Mouse (Mus musculus): Measurements from ENCODE around the gene Gm21394. TPM values are rescaled to one million over a fixed set of nuclear protein-coding genes. Genes with fewer than 3 reads are reported as not detected.
"Not testable (repeated sequence)": the region's sequence is repeated elsewhere in the genome, so short reads cannot be mapped to it uniquely, and the experiment has no call there.

Gm21394 gene
- total RNA-seq (2021) = not detected in 2 replicates
- long read RNA-seq, experiment 1 = 0 reads
- long read RNA-seq, experiment 2 = 0 reads

GRCm38 (mm10) chrY:84564807-84565206 lies at the start of gene Gm21394:
Gm21394 (minus strand) TSS chrY:84564907.
- DNase-seq = not testable (repeated sequence)

Other genes starting within 250 kb of the Gm21394 start
- not detected in 2 replicates for gene Gm21409, start 181.8 kb upstream of the Gm21394 start, total RNA-seq (2021)